Mouse (Mus musculus) lung, postnatal 36 days (tissue): ENCODE results near the gene Gstm2.

Source experiments
- DNase-seq: peaks from one replicate; pipeline ENCODE4 v3.0.0; 2022; ENCODE audit warnings: mixed read lengths

Gene Gstm2

GRCm38 (mm10) chr3:107941261-107941660 lies 45.0 kb downstream of the Gstm2 start:
- DNase-seq: no peak

GRCm38 (mm10) chr3:107940524-107940923 lies 45.7 kb downstream of the Gstm2 start:
- DNase-seq: no peak

GRCm38 (mm10) chr3:107939830-107940229 lies 46.4 kb downstream of the Gstm2 start:
- no peak for DNase-seq

GRCm38 (mm10) chr3:107939403-107939802 lies 46.9 kb downstream of the Gstm2 start:
- DNase-seq: peak; percentile 89

- DNase-seq: no peak
Observed at GRCm38 (mm10) chr3:107935888-107936287, 50.4 kb downstream of the Gstm2 start.

- DNase-seq: no peak
Observed at GRCm38 (mm10) chr3:107935268-107935667, 51.0 kb downstream of the Gstm2 start.

GRCm38 (mm10) chr3:107932128-107932527 lies 54.1 kb downstream of the Gstm2 start:
- DNase-seq: no peak
